Mouse (Mus musculus): Measurements from ENCODE around the gene Emg1. TPM values are rescaled to one million over a fixed set of nuclear protein-coding genes. Genes with fewer than 3 reads are reported as not detected.

The Emg1 gene
- polyA plus RNA-seq, 1 experiment from 2014 or later = 233 TPM

- Histone ChIP-seq H3K9me3 (no peaks in the 10 kb centered on the region), H3K4me3 (peak overlapping the region; percentile 51), H3K4me1 (peaks cover 30% of the 10 kb centered on the region), H3K36me3 (replicated peaks) (peaks cover 37% of the 10 kb centered on the region), H3K27me3 (replicated peaks; ENCODE audit: low read depth, poor library complexity, severe bottlenecking) (no peaks in the 10 kb centered on the region), H3K27ac (replicated peaks) (peak overlapping the region; percentile 82)
- WGBS = 66% methylated on average over 7 of the region's 7 CpGs
- no peak for DNase-seq (ENCODE audit: low spot score)
Measured at GRCm38 (mm10) chr6:124719354-124719978, 7.5 kb upstream of the Emg1 start.

GRCm38 (mm10) chr6:124718703-124719102, 6.7 kb upstream of the Emg1 start:
- Histone ChIP-seq H3K36me3 (replicated peaks) (peaks cover 45% of the 10 kb centered on the region), H3K4me1 (peaks cover 36% of the 10 kb centered on the region), H3K4me3 (peak overlapping the region; percentile 51), H3K27me3 (replicated peaks; ENCODE audit: low read depth, poor library complexity, severe bottlenecking) (no peaks in the 10 kb centered on the region), H3K9me3 (no peaks in the 10 kb centered on the region), H3K27ac (replicated peaks) (peak overlapping the region; percentile 82)
- peak; percentile 71 for DNase-seq (ENCODE audit: low spot score)
- 45% methylated on average over 16 of the region's 16 CpGs for WGBS

- Histone ChIP-seq H3K27me3 (replicated peaks; ENCODE audit: low read depth, poor library complexity, severe bottlenecking) (no peaks in the 10 kb centered on the region), H3K36me3 (replicated peaks) (peaks cover 49% of the 10 kb centered on the region), H3K9me3 (no peaks in the 10 kb centered on the region), H3K27ac (replicated peaks) (peak overlapping the region; percentile 82), H3K4me3 (peak overlapping the region; percentile 51), H3K4me1 (peaks cover 44% of the 10 kb centered on the region)
- 72% methylated on average over 13 of the region's 13 CpGs for WGBS
- DNase-seq (ENCODE audit: low spot score) = no peak
Measured at GRCm38 (mm10) chr6:124717968-124718367, 6.0 kb upstream of the Emg1 start.

- no peaks in the 10 kb centered on the region for H3K27me3 ChIP-seq (replicated peaks; ENCODE audit: low read depth, poor library complexity, severe bottlenecking)
- peaks cover 47% of the 10 kb centered on the region for H3K4me1 ChIP-seq
- H3K36me3 ChIP-seq (replicated peaks) = peaks cover 49% of the 10 kb centered on the region
- H3K4me3 ChIP-seq = peak overlapping the region; percentile 51; the same call in 1 of the 2 replicates
- H3K9me3 ChIP-seq = no peaks in the 10 kb centered on the region
- DNase-seq (ENCODE audit: low spot score) = peak; percentile 66
- no peak overlapping the region for H3K27ac ChIP-seq (replicated peaks)
- 71% methylated on average over 20 of the region's 20 CpGs for WGBS
Measured at GRCm38 (mm10) chr6:124716864-124717490, 5.0 kb upstream of the Emg1 start.

GRCm38 (mm10) chr6:124712918-124713317, 940 bp upstream of the Emg1 start:
- Histone ChIP-seq H3K27ac (replicated peaks) (peak overlapping the region; percentile 94), H3K36me3 (replicated peaks) (peaks cover 75% of the 10 kb centered on the region), H3K27me3 (replicated peaks; ENCODE audit: low read depth, poor library complexity, severe bottlenecking) (no peaks in the 10 kb centered on the region), H3K4me3 (peak overlapping the region; percentile 94), H3K4me1 (peaks cover 37% of the 10 kb centered on the region), H3K9me3 (no peaks in the 10 kb centered on the region)
- no peak for DNase-seq (ENCODE audit: low spot score)
- WGBS = 20% methylated on average over 11 of the region's 11 CpGs

- Histone ChIP-seq H3K4me3 (no peak overlapping the region), H3K4me1 (peaks cover 27% of the 10 kb centered on the region), H3K27me3 (replicated peaks; ENCODE audit: low read depth, poor library complexity, severe bottlenecking) (no peaks in the 10 kb centered on the region), H3K36me3 (replicated peaks) (peaks cover 75% of the 10 kb centered on the region), H3K9me3 (no peaks in the 10 kb centered on the region), H3K27ac (replicated peaks) (no peak overlapping the region)
- DNase-seq (ENCODE audit: low spot score) = no peak
- WGBS = 96% methylated on average over 10 of the region's 10 CpGs
Measured at GRCm38 (mm10) chr6:124708289-124708889, 3.6 kb downstream of the Emg1 start.

GRCm38 (mm10) chr6:124706061-124706627, 5.8 kb downstream of the Emg1 start:
- no peaks in the 10 kb centered on the region for H3K27me3 ChIP-seq (replicated peaks; ENCODE audit: low read depth, poor library complexity, severe bottlenecking)
- H3K27ac ChIP-seq (replicated peaks) = no peak overlapping the region
- peaks cover 96% of the 10 kb centered on the region for H3K36me3 ChIP-seq (replicated peaks)
- H3K4me3 ChIP-seq = no peak overlapping the region
- DNase-seq (ENCODE audit: low spot score) = no peak
- no peaks in the 10 kb centered on the region for H3K9me3 ChIP-seq
- WGBS = 91% methylated on average over 5 of the region's 5 CpGs
- H3K4me1 ChIP-seq = peaks cover 18% of the 10 kb centered on the region

GRCm38 (mm10) chr6:124704417-124704816, 7.6 kb downstream of the Emg1 start:
- no peak overlapping the region for H3K27ac ChIP-seq (replicated peaks)
- H3K4me1 ChIP-seq = peaks cover under 1% of the 10 kb centered on the region
- 92% methylated on average over 2 of the region's 2 CpGs for WGBS
- H3K27me3 ChIP-seq (replicated peaks; ENCODE audit: low read depth, poor library complexity, severe bottlenecking) = no peaks in the 10 kb centered on the region
- DNase-seq (ENCODE audit: low spot score) = no peak
- no peaks in the 10 kb centered on the region for H3K9me3 ChIP-seq
- no peak overlapping the region for H3K4me3 ChIP-seq
- H3K36me3 ChIP-seq (replicated peaks) = peaks cover 100% of the 10 kb centered on the region

GRCm38 (mm10) chr6:124703789-124704188, 8.2 kb downstream of the Emg1 start:
- Histone ChIP-seq H3K4me1 (no peaks in the 10 kb centered on the region; the same call in 1 of the 2 replicates), H3K27me3 (replicated peaks; ENCODE audit: low read depth, poor library complexity, severe bottlenecking) (no peaks in the 10 kb centered on the region), H3K36me3 (replicated peaks) (peaks cover 100% of the 10 kb centered on the region), H3K27ac (replicated peaks) (no peak overlapping the region), H3K4me3 (no peak overlapping the region), H3K9me3 (no peaks in the 10 kb centered on the region)
- 82% methylated on average over 7 of the region's 7 CpGs for WGBS
- DNase-seq (ENCODE audit: low spot score) = no peak

- H3K27ac ChIP-seq (replicated peaks) = no peak overlapping the region
- H3K9me3 ChIP-seq = no peaks in the 10 kb centered on the region
- DNase-seq (ENCODE audit: low spot score) = peak; percentile 73
- H3K4me1 ChIP-seq = no peaks in the 10 kb centered on the region; the same call in 1 of the 2 replicates
- H3K36me3 ChIP-seq (replicated peaks) = peaks cover 93% of the 10 kb centered on the region
- WGBS = 50% methylated on average over 3 of the region's 3 CpGs
- H3K27me3 ChIP-seq (replicated peaks; ENCODE audit: low read depth, poor library complexity, severe bottlenecking) = no peaks in the 10 kb centered on the region
- H3K4me3 ChIP-seq = no peak overlapping the region
Measured at GRCm38 (mm10) chr6:124702784-124703103, 9.2 kb downstream of the Emg1 start.

- H3K4me3 ChIP-seq = no peak overlapping the region
- H3K36me3 ChIP-seq (replicated peaks) = peaks cover 88% of the 10 kb centered on the region
- H3K27me3 ChIP-seq (replicated peaks; ENCODE audit: low read depth, poor library complexity, severe bottlenecking) = no peaks in the 10 kb centered on the region
- H3K4me1 ChIP-seq = no peaks in the 10 kb centered on the region; the same call in 1 of the 2 replicates
- no peak overlapping the region for H3K27ac ChIP-seq (replicated peaks)
- no peak for DNase-seq (ENCODE audit: low spot score)
- no peaks in the 10 kb centered on the region for H3K9me3 ChIP-seq
- 91% methylated on average over 17 of the region's 17 CpGs for WGBS
Measured at GRCm38 (mm10) chr6:124702102-124702783, 9.7 kb downstream of the Emg1 start.

- H3K36me3 ChIP-seq (replicated peaks) = peaks cover 79% of the 10 kb centered on the region
- H3K4me3 ChIP-seq = no peak overlapping the region
- no peaks in the 10 kb centered on the region for H3K27me3 ChIP-seq (replicated peaks; ENCODE audit: low read depth, poor library complexity, severe bottlenecking)
- no peak overlapping the region for H3K27ac ChIP-seq (replicated peaks)
- no peaks in the 10 kb centered on the region; the same call in 1 of the 2 replicates for H3K4me1 ChIP-seq
- H3K9me3 ChIP-seq = no peaks in the 10 kb centered on the region
- WGBS = 81% methylated on average over 8 of the region's 8 CpGs
- no peak for DNase-seq (ENCODE audit: low spot score)
Measured at GRCm38 (mm10) chr6:124701338-124701737, 10.6 kb downstream of the Emg1 start.
